Mouse (Mus musculus): ENCODE data around the gene Slc5a1. TPM values are rescaled to one million over a fixed set of nuclear protein-coding genes. Genes with fewer than 3 reads are reported as not detected.

Gene Slc5a1
- polyA plus RNA-seq, 1 experiment from 2014 or later: 0.04 TPM

Other genes with a start within 250 kb of the Slc5a1 start
- 9.9 and 14.9 TPM in 2 replicates for gene Prr14l, start 250.0 kb upstream of the Slc5a1 start, polyA plus RNA-seq (2014; fragmentation: Nextera tagmentation; extraction: Ambion mirVana)
- gene Depdc5, start 240.5 kb upstream of the Slc5a1 start, polyA plus RNA-seq (2014; fragmentation: Nextera tagmentation; extraction: Ambion mirVana): 27.2 and 27.7 TPM in 2 replicates
- 745 and 907 TPM in 2 replicates for gene Ywhah, start 85.4 kb upstream of the Slc5a1 start, polyA plus RNA-seq (2014; fragmentation: Nextera tagmentation; extraction: Ambion mirVana)
- gene Spon2, start 114.2 kb downstream of the Slc5a1 start, polyA plus RNA-seq (2014; fragmentation: Nextera tagmentation; extraction: Ambion mirVana): 3.5 and 3.6 TPM in 2 replicates
- 498 and 540 TPM in 2 replicates for gene Ctbp1, start 170.8 kb downstream of the Slc5a1 start, polyA plus RNA-seq (2014; fragmentation: Nextera tagmentation; extraction: Ambion mirVana)
- gene Maea, start 231.3 kb downstream of the Slc5a1 start, polyA plus RNA-seq (2014; fragmentation: Nextera tagmentation; extraction: Ambion mirVana): 123 and 136 TPM in 2 replicates

Measured in hindbrain, embryonic 14.5 days (tissue).